Mouse (Mus musculus) cortical plate, adult 2 months (tissue): Measurements from ENCODE around the gene Shisa3. TPM values are rescaled to one million over a fixed set of nuclear protein-coding genes. Genes with fewer than 3 reads are reported as not detected.

ENCODE experiments used
- H3K27ac ChIP-seq: fragments of 200-500 bp; 2 replicates; pipeline ENCODE4 v1.5.1; 2012; ENCODE audit warnings: low read length, control low read depth, inconsistent platforms; ENCODE audit not compliant: insufficient read depth
- H3K4me1 ChIP-seq: fragments of 200-500 bp; 2 replicates; pipeline ENCODE4 v1.6.1; 2011; ENCODE audit warnings: low read length; ENCODE audit not compliant: control insufficient read depth, insufficient read depth
- H3K4me3 ChIP-seq: fragments of 200-500 bp; 2 replicates; pipeline ENCODE4 v1.5.1; 2011; ENCODE audit warnings: mild to moderate bottlenecking, low read length, control low read depth; ENCODE audit not compliant: insufficient read depth
- CTCF ChIP-seq: fragments of 200-500 bp; IDR thresholded peaks from 2 replicates; pipeline ENCODE4 v1.5.1; 2011; ENCODE audit warnings: mild to moderate bottlenecking, control low read depth, low read length; ENCODE audit not compliant: insufficient read depth; ENCODE audit errors: extremely low read depth
- POLR2A ChIP-seq: fragments of 200-500 bp; IDR thresholded peaks from 2 replicates; pipeline ENCODE4 v1.6.1; 2011; ENCODE audit warnings: mild to moderate bottlenecking, low read length, control low read depth; ENCODE audit not compliant: insufficient read depth; ENCODE audit errors: extremely low read depth
- polyA plus RNA-seq: library from polyadenylated mRNA; depleted of rRNA; stranded (reverse); fragments of >200 nt; gene quantifications from 2 replicates; pipeline ENCODE4 v1.2.3, GENCODE M21; 2012; rRNA removed

Gene Shisa3
- polyA plus RNA-seq, 1 experiment, result 1.0 TPM

GRCm38 (mm10) chr5:67673008-67673407 lies 65.3 kb downstream of the Shisa3 start:
- Histone ChIP-seq H3K27ac (no peak overlapping the region), H3K4me1 (no peaks in the 10 kb centered on the region), H3K4me3 (no peak overlapping the region)
- TF ChIP-seq POLR2A (no peak), CTCF (no peak)

Other genes starting within 250 kb of the Shisa3 start
- 3.0 and 3.1 TPM in 2 replicates for gene Bend4, start 179.6 kb upstream of the Shisa3 start, polyA plus RNA-seq
- gene Atp8a1, start 239.6 kb downstream of the Shisa3 start, polyA plus RNA-seq, result 70.2 and 70.3 TPM in 2 replicates